Mouse (Mus musculus): ENCODE results near the gene Macf1.

DNA sequence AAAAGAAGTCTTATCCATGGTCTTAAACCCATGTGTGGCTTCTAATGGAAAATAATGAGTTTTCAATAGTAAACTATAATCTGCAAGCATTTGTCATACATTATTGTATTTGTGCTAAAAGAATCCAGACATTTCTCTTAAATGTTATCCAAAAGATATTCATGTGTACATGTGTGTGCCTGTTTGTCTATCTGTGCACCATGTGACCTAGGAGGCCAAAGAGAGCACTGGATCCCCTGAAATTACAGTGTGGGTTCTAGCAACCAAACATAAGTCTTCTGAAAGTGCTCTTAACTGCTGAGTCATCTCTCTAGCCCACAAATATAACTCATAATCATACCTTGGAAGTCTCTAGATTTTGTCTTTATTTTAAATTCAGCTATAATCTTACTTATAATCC, 234.9 kb downstream of the Macf1 start:
- TF ChIP-seq CTCF (IDR thresholded peaks at IDR 0.05; ENCODE audit: extremely low read depth, insufficient read length, insufficient replicate concordance, low read depth, low read length) (no peak), POLR2A (IDR thresholded peaks at IDR 0.05; ENCODE audit: low read depth, low read length) (no peak)
